Mouse (Mus musculus): ENCODE data around the gene Prex1. TPM values are rescaled to one million over a fixed set of nuclear protein-coding genes. Genes with fewer than 3 reads are reported as not detected.

Gene Prex1
- total RNA-seq, 1 experiment from 2014 or later = 124 TPM

- ATAC-seq (replicated peaks; ENCODE audit: insufficient number of reproducible peaks, low FRiP score, low TSS enrichment, poor library complexity, severe bottlenecking) = no peak
These were observed 62.2 kb downstream of the Prex1 start for GRCm38 (mm10) chr2:166651317-166652030.

- ATAC-seq (replicated peaks; ENCODE audit: insufficient number of reproducible peaks, low FRiP score, low TSS enrichment, poor library complexity, severe bottlenecking) = peak; percentile 79
These were observed 63.2 kb downstream of the Prex1 start for GRCm38 (mm10) chr2:166650414-166650813.

- ATAC-seq (replicated peaks; ENCODE audit: insufficient number of reproducible peaks, low FRiP score, low TSS enrichment, poor library complexity, severe bottlenecking) = no peak
These were observed 66.4 kb downstream of the Prex1 start for GRCm38 (mm10) chr2:166647242-166647641.

DNA sequence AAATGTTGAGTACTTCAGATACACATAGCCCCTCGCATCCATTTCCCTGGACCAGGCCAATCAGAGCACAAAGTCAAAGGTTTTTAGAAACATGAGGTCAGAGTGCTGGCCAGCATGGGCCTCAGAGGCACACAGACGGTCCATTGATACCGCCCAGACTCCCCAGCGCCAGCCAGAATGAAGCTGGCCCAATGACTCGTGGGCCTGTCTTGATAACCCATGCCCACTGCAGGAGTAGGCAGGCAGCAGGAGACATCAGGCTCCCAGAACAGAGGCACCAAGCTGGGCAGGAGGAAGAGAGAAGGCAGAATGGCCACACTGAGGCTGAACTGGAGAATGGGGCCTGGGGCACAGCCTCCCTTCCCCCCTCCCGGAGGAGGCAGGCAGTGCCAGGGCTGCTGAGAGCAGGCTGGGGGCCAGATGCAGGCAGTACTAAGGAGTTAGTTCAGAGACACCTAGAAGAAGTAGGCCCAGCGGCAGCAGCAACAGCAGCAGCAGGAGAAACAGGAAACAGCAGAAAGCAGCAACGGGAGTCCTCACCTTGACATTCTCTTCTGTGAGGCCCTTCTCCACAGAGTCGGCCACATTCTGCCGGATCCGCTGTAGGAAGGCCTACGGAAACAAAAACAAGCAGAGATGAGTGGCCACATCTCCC, 67.1 kb downstream of the Prex1 start:
- no peak for ATAC-seq (replicated peaks; ENCODE audit: insufficient number of reproducible peaks, low FRiP score, low TSS enrichment, poor library complexity, severe bottlenecking)

DNA sequence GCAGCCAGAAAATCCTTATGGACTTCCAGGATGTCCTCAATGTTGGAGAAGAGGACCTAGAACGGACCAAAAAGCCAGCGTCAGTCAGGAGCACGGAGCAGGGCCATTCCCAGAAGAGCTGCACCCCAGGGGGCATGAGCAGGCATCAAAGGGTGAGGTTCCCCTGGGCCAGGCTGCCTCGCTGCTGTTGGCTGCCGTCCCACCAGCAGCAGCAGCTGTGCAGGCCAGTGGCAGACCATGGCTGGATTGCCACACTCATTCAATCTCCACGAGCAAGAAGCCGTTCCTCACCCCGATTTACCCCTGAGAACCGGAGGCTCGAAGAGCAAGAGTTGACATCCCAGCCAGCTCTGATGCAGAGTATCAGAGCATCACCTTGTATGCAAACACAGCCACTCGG, 68.8 kb downstream of the Prex1 start:
- no peak for ATAC-seq (replicated peaks; ENCODE audit: insufficient number of reproducible peaks, low FRiP score, low TSS enrichment, poor library complexity, severe bottlenecking)

- ATAC-seq (replicated peaks; ENCODE audit: insufficient number of reproducible peaks, low FRiP score, low TSS enrichment, poor library complexity, severe bottlenecking) = no peak
These were observed 71.0 kb downstream of the Prex1 start for GRCm38 (mm10) chr2:166642581-166642987.

GRCm38 (mm10) chr2:166639750-166640149, 73.9 kb downstream of the Prex1 start:
- no peak for ATAC-seq (replicated peaks; ENCODE audit: insufficient number of reproducible peaks, low FRiP score, low TSS enrichment, poor library complexity, severe bottlenecking)

DNA sequence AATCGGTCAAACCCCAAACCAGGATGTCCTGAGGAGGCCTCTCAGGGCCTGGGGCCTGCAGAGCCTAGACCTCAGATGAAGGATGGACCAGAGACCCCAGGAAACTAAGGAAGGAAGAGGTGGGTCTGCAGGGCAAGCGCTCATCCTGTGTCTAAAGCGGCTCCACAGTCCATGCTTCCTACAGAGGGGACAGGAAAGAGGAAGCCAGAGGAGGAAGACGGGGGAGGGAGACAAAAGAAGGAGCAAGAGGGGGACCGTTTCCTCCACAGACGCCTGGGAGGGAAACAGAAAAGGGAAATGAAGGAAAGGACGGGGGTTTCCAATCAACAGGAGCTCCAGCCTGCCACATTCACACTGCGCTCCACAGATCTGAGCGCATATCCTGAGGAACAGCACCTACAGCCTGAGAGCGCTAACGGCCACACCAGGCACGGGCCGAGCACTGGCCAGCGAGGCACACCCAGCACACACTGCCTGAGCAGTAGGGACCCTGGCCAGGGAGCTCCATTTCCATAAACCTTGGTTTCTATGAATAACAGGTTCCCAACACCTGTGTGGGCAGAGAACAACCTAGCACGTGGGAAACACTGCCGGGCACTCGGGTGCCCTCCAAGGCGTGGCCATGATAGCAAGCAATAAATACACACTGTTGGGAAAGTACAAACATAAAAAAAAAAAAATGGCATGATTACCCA, 74.5 kb downstream of the Prex1 start:
- peak; percentile 62 for ATAC-seq (replicated peaks; ENCODE audit: insufficient number of reproducible peaks, low FRiP score, low TSS enrichment, poor library complexity, severe bottlenecking)

- no peak for ATAC-seq (replicated peaks; ENCODE audit: insufficient number of reproducible peaks, low FRiP score, low TSS enrichment, poor library complexity, severe bottlenecking)
These were observed 75.4 kb downstream of the Prex1 start for GRCm38 (mm10) chr2:166638079-166638800.

- no peak for ATAC-seq (replicated peaks; ENCODE audit: insufficient number of reproducible peaks, low FRiP score, low TSS enrichment, poor library complexity, severe bottlenecking)
These were observed 76.0 kb downstream of the Prex1 start for GRCm38 (mm10) chr2:166637673-166637990.

DNA sequence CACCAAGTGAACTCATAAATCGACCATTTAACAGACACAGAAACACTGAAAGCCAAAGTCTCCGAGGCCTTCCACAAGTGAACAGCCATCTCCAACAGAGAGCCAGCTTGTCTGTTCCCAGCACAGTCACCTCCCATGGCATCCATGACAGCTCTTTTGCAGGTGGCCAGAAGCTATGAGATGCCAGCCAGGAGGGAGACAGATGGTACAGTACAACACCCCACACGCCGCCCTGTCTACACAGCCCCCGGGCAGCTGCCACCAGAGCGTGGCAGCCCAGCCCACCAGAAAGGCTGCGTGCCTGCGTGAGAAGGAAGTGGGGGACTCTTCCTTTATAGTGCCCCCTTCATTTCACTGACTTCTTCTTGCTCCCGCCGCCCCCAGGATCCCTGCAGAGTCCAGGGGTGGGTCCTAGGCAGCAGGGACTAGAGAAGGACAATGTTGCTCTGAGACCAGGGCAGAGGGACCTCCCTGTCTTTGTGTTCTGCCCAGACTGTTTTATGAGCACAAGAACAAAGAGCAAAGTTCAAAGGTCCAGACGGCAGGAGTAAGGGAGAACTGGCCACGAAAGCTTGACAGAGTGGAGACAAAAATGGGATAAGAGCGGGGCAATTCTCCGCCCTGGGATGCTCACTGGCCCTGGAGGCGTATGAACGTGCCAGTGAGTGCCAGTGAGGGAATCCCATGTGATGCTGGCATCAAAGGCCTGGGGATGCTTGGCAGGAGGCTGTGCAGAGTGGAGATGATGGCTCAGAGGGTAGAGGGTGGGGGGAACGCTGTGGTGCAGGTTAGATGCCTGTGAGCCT, 76.6 kb downstream of the Prex1 start:
- no peak for ATAC-seq (replicated peaks; ENCODE audit: insufficient number of reproducible peaks, low FRiP score, low TSS enrichment, poor library complexity, severe bottlenecking)

- no peak for ATAC-seq (replicated peaks; ENCODE audit: insufficient number of reproducible peaks, low FRiP score, low TSS enrichment, poor library complexity, severe bottlenecking)
These were observed 78.1 kb downstream of the Prex1 start for GRCm38 (mm10) chr2:166635521-166635920.

- ATAC-seq (replicated peaks; ENCODE audit: insufficient number of reproducible peaks, low FRiP score, low TSS enrichment, poor library complexity, severe bottlenecking) = no peak
These were observed 80.9 kb downstream of the Prex1 start for GRCm38 (mm10) chr2:166632571-166633361.

- no peak for ATAC-seq (replicated peaks; ENCODE audit: insufficient number of reproducible peaks, low FRiP score, low TSS enrichment, poor library complexity, severe bottlenecking)
These were observed 81.9 kb downstream of the Prex1 start for GRCm38 (mm10) chr2:166631621-166632171.

- ATAC-seq (replicated peaks; ENCODE audit: insufficient number of reproducible peaks, low FRiP score, low TSS enrichment, poor library complexity, severe bottlenecking) = no peak
These were observed 82.4 kb downstream of the Prex1 start for GRCm38 (mm10) chr2:166631189-166631588.

GRCm38 (mm10) chr2:166629941-166630674, 83.5 kb downstream of the Prex1 start:
- ATAC-seq (replicated peaks; ENCODE audit: insufficient number of reproducible peaks, low FRiP score, low TSS enrichment, poor library complexity, severe bottlenecking) = 0 out of 2 replicates have a peak, but pooled peaks have one; percentile 13

DNA sequence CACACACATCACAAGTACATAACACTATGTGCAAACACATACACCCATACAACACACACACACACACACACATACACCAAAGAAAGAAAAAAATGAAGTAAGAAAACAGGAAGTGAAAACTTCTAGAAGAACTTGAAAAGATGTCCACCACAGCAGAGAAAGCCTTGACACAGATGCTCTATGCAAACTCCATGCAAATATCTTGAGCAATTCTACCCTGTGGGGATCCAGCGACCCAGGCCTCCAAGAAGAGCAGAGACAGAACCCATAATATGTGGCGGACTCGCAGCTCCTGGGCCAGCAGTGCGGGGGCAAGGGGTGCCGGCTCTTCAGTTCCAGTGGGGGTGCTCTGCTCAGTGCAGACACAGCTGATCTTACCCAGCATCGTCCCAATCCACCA, 86.1 kb downstream of the Prex1 start:
- peak; percentile 56 for ATAC-seq (replicated peaks; ENCODE audit: insufficient number of reproducible peaks, low FRiP score, low TSS enrichment, poor library complexity, severe bottlenecking)

All from monocyte, adult 5-6 weeks (primary cell).